Mouse (Mus musculus) adrenal gland, adult 10 weeks (tissue): ENCODE data around the gene Hpd. TPM values are rescaled to one million over a fixed set of nuclear protein-coding genes. Genes with fewer than 3 reads are reported as not detected.

Experiments
- polyA plus RNA-seq: library from polyadenylated mRNA; stranded (reverse); fragments of 350-450 nt; fragmentation: Illumina TruSeq; extraction: RNeasy Lipid Tissue Mini Kit (QIAGEN cat#74804); gene quantifications from one replicate; pipeline ENCODE4 v1.2.3, GENCODE M21; 2014; ENCODE audit warnings: low read depth, low replicate concordance

Gene Hpd
- polyA plus RNA-seq = not detected

DNA sequence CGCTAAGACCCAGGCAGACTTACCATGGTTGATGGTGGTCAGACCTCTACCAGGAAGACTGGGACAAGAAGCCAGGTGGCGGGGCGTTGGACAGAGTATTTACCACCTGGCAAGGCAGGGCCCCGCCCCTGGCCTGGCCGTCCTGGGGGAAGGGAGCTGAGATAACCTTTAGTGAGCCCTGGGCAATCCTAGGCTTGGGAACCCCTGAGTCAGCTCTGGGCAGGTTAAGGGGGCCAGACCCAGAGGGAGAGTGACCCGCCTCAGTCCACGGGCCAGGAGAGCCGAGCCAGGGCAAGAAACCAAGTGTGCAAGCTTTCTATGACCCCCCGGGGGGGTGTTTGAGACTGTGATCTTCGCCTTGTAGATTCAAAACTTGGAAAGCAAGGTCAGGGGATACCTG, at the start of gene Hpd:
Gene Hpd, minus strand, starts transcription at position 77 of the 400 bp plus-strand sequence.

DNA sequence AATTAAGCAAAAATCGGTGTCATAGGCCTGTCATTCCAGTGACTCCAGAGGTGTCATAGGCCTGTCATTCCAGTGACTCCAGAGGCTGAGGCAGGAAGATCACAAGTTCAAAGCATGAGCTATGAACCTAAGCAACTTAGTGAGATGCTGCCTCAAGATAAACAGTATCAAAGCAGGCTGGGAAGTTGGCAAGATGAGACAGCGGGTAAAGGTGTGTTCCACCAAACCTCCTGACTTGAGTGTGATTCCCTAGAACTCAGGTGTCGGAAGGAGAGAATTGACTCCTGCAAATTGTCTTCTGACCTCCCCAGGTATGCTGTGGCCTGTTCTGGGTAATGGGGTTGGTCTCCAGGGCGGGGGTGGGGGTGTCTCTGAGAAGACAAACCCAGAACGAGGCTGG, 13.2 kb downstream of the Hpd start, which contains the start of gene Psmd9:
Gene Psmd9, plus strand, starts transcription at position 130 of the 400 bp plus-strand sequence.

DNA sequence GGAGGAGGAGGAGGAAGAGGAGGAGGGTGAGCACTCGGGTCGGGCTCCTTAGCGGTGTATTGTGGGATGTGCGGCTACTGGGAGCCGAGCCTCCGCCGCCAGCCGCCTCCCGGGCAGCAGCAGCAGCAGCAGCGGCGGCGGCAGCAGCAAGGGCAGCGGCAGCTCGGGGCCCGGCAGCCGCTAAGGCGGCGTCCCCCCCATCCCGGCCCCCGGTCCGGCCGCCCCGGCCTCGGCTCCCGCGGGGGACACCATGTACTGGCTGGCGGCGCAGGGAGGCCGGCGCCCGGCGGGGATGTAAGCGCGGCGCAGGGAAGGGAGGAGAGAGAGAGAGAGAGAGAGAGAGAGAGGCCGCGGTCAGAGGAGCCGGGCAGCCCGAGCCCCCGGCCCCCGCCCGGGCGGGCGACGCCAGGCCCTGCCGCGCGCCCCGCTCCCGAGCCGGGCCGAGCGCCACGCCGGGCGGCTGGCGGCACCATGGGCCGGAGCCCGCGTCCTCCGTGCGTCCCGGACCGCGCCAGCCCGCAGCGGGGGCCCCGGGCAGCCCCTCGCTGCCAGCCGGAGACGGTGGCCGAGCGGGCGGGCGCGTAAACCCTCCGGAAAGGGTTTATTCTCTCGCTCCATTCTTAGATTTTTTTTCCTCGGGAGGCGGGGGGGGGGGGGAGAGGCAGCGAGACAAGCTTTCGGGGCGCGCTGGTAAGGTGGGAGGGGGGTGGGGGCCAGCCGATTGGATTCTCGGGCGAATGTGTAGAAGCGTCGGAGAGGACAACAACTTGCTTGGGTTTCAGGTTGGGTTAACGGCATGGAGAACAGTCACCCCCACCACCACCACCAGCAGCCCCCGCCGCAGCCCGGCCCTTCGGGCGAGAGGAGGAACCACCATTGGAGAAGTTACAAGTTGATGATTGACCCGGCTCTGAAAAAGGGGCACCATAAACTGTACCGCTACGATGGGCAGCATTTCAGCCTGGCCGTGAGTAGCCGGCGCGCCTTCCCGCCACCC, 40.1 kb downstream of the Hpd start, which contains the start of gene Setd1b:
Gene Setd1b, plus strand, starts transcription at position 33 of the 997 bp plus-strand sequence.

DNA sequence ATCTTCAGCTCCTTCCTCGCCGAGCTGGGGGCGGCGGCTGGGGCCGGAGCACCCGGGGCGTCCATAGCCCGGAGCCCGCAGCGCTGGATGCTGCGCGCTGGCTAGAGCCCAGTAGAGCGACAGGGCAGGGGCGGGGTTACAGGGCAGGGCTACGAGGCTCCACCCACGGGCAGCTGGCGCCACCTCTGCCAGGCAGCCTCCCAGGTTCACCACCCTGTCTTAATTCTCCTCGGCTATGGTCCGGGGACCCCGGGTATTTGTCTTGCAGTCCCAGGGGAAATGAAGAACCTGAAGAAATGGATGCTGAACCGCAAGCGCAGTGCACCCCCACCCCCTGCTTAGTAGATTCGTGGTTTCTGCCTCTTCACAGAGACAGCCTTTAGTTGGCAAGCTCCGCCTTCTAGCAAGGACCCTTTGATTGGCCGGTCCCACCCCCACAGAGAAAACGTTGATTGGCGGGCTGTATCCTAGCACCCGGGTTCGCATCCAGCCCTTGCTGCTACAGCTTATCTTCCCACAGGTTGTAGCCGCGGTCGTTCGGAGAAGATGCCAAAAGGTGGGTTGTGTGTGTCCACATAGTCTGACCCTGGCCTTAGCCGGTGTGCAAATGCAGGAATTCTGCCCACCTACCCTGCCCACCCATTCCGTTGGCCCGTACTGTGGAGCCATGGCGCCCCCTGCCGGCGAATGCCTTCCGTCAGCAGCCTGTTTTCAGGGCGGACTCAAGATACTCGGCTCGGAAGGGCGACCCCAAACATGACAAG, 50.0 kb downstream of the Hpd start, which contains the start of gene Rhof:
Gene Rhof, minus strand, starts transcription at position 385 of the 764 bp plus-strand sequence.

Other genes with a start within 250 kb of the Hpd start
- 13.2 TPM for gene Kdm2b, start 192.9 kb downstream of the Hpd start, polyA plus RNA-seq
- gene Orai1, start 167.7 kb downstream of the Hpd start, polyA plus RNA-seq = 0.82 TPM
- not detected for gene Morn3, start 135.7 kb downstream of the Hpd start, polyA plus RNA-seq
- 3.8 TPM for gene Tmem120b, start 114.3 kb downstream of the Hpd start, polyA plus RNA-seq
- not detected for gene Rhof, start 50.0 kb downstream of the Hpd start, polyA plus RNA-seq
- 3.4 TPM for gene Setd1b, start 40.5 kb downstream of the Hpd start, polyA plus RNA-seq
- 7.2 TPM for gene Psmd9, start 13.3 kb downstream of the Hpd start, polyA plus RNA-seq
- gene Wdr66, start 69.4 kb upstream of the Hpd start, polyA plus RNA-seq = 0.52 TPM
- gene Bcl7a, start 161.1 kb upstream of the Hpd start, polyA plus RNA-seq = 4.0 TPM
- 7.8 TPM for gene Mlxip, start 212.1 kb upstream of the Hpd start, polyA plus RNA-seq